Mouse (Mus musculus): ENCODE data around the gene Dll1.

GRCm38 (mm10) chr17:15355072-15355471 is 21.6 kb downstream of the Dll1 start:
- TF ChIP-seq CHD2 (IDR thresholded peaks at IDR 0.05; ENCODE audit: low read depth, low read length) (no peak), HCFC1 (IDR thresholded peaks at IDR 0.05; ENCODE audit: borderline replicate concordance, insufficient read depth, low read length) (no peak), MAFK (IDR thresholded peaks at IDR 0.05; ENCODE audit: insufficient read depth, low read depth, low read length) (no peak), ZC3H11A (IDR thresholded peaks at IDR 0.05; ENCODE audit: borderline replicate concordance, low read depth, low read length) (no peak), ZNF384 (IDR thresholded peaks at IDR 0.05; ENCODE audit: low read depth, low read length) (no peak)

Data from ES-E14 (cell line).